ENCODE assay signal across 8 mouse cellular contexts in the genomic region with DNA sequence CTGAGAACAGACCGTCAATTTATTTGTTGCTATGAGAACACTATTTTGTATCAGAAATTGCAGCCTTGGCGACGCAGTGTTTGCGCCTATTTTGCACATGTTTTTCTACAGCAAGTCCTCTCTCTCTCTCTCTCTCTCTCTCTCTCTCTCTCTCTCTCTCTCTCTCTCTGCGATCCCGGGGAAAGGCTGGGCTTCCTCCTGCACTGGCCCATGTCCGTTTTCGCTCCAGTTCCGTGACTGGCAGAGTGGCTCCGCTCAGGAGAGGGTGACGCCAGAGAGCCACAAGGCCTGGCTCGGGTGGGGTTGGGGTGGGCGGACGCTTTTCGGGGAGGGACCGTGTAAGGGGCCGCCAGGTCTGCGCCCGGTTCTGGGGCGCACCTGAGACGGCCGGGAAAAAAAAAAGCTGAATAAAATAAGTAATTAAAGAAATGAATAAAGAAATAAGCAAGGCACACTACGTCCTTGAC. TPM values are rescaled to one million over a fixed set of nuclear protein-coding genes. Genes with fewer than 3 reads are reported as not detected.
DNase-seq lines count a peak whose midpoint lies in the region; ATAC-seq lines count a peak whose summit lies in the region.

No protein-coding gene starts in this region.

- under 1% methylated on average over 23 of the region's 23 CpGs for WGBS in hindbrain, embryonic 11.5 days

- peak overlapping the region; percentile 100 for H3K27ac ChIP-seq in hindbrain, embryonic 11.5 days (ENCODE audit: low read depth, low read length)

- DNase-seq in MEL-GATA-1-ER (ENCODE audit: extremely low read depth, low read depth) = peak; percentile 78
- peak; percentile 80 for DNase-seq in cerebellum, adult 8-10 months
- DNase-seq in hindbrain, embryonic 11.5 days (ENCODE audit: low spot score) = peak; percentile 81
- peak; percentile 70 to 77 for DNase-seq in layer of hippocampus, postnatal 10 days (ENCODE audit: low spot score in 2 of 2)
- peak; percentile 90 for DNase-seq in lung, postnatal 10 days
- DNase-seq in ovary, postnatal 36 days (ENCODE audit: low spot score) = peak; percentile 80
- DNase-seq in thymus, postnatal 25 days = peak; percentile 76

- H3K4me1 ChIP-seq in hindbrain, embryonic 11.5 days (replicated peaks; ENCODE audit: control insufficient read depth, insufficient read depth, low read length) = no peaks in the 10 kb centered on the region

- peak overlapping the region; percentile 71 for H3K4me2 ChIP-seq in hindbrain, embryonic 11.5 days (replicated peaks; ENCODE audit: low read depth, low read length)

- no peaks in the 10 kb centered on the region for H3K27me3 ChIP-seq in hindbrain, embryonic 11.5 days (ENCODE audit: control insufficient read depth, insufficient read depth, low read length)

- peak; percentile 89 for ATAC-seq in frontal cortex, adult (ENCODE audit: low TSS enrichment)
- peak; percentile 85 for ATAC-seq in hindbrain, embryonic 11.5 days (ENCODE audit: low FRiP score)

- H3K36me3 ChIP-seq in hindbrain, embryonic 11.5 days (ENCODE audit: control insufficient read depth, insufficient read depth, low read length) = no peaks in the 10 kb centered on the region

- H3K4me3 ChIP-seq in hindbrain, embryonic 11.5 days (ENCODE audit: low read depth, low read length) = peak overlapping the region; percentile 72

- no peaks in the 10 kb centered on the region for H3K9me3 ChIP-seq in hindbrain, embryonic 11.5 days (ENCODE audit: control insufficient read depth, low read length)

- peak overlapping the region; percentile 98 for H3K9ac ChIP-seq in hindbrain, embryonic 11.5 days (ENCODE audit: low read depth, low read length)

RNA-seq across cellular contexts. Expression of a gene that starts 0.4 kb away (rescaled TPM):
- 8.3 and 8.7 TPM in 2 replicates for polyA plus RNA-seq in hindbrain, embryonic 11.5 days (2014; fragmentation: Nextera tagmentation; extraction: Ambion mirVana)
- 10 to 100 TPM; 10.6 to 11.1 TPM for total RNA-seq in layer of hippocampus, postnatal 10 days (2021)

Comparison
In these comparisons a context has a peak if more than half of its experiments do, and no peak if none do; other contexts are left out.
1. Peak in every context shown above with its lines: DNase-seq, ATAC-seq, H3K4me3 ChIP-seq and H3K27ac ChIP-seq.